Mouse (Mus musculus): ENCODE data around the gene Lrmp. TPM values are rescaled to one million over a fixed set of nuclear protein-coding genes. Genes with fewer than 3 reads are reported as not detected.

Gene Lrmp
- polyA plus RNA-seq, 1 experiment: 120 TPM

- TF ChIP-seq POLR2A (IDR thresholded peaks at IDR 0.05; ENCODE audit: low read depth, low read length) (no peak), CTCF (IDR thresholded peaks at IDR 0.05; ENCODE audit: extremely low read depth, insufficient read depth, insufficient read length, insufficient replicate concordance) (no peak)
- WGBS: 60% methylated on average over 3 of the region's 3 CpGs
Observed at GRCm38 (mm10) chr6:145135295-145135694, 19.8 kb downstream of the Lrmp start.

GRCm38 (mm10) chr6:145135804-145136203 lies 20.4 kb downstream of the Lrmp start:
- no peaks in the 10 kb centered on the region for H3K27me3 ChIP-seq (ENCODE audit: control insufficient read depth, insufficient read depth, low read length)
- TF ChIP-seq CTCF (IDR thresholded peaks at IDR 0.05; ENCODE audit: extremely low read depth, insufficient read depth, insufficient read length, insufficient replicate concordance) (no peak), POLR2A (IDR thresholded peaks at IDR 0.05; ENCODE audit: low read depth, low read length) (no peak)
- H3K4me3 ChIP-seq (ENCODE audit: extremely low read depth, insufficient read depth, insufficient read length): no peak overlapping the region
- no peak for DNase-seq (ENCODE audit: low read depth in 1 of 2, low spot score in 2 of 2)
- H3K36me3 ChIP-seq (ENCODE audit: control insufficient read depth, insufficient read depth, low read length): peaks cover 26% of the 10 kb centered on the region
- 84% methylated on average over 9 of the region's 9 CpGs for WGBS
- peaks cover 9% of the 10 kb centered on the region; the same call in 1 of the 2 replicates for H3K4me1 ChIP-seq (ENCODE audit: control insufficient read depth, insufficient read depth, insufficient read length)
- H3K27ac ChIP-seq (ENCODE audit: insufficient read depth, low read length): no peak overlapping the region

More at GRCm38 (mm10) chr6:145135295-145135694, 19.8 kb downstream of the Lrmp start:
- H3K27ac ChIP-seq (ENCODE audit: insufficient read depth, low read length): no peak overlapping the region
- H3K36me3 ChIP-seq (ENCODE audit: control insufficient read depth, insufficient read depth, low read length): peaks cover 24% of the 10 kb centered on the region
- no peaks in the 10 kb centered on the region for H3K27me3 ChIP-seq (ENCODE audit: control insufficient read depth, insufficient read depth, low read length)
- DNase-seq (ENCODE audit: low read depth in 1 of 2, low spot score in 2 of 2): no peak
- no peak overlapping the region for H3K4me3 ChIP-seq (ENCODE audit: extremely low read depth, insufficient read depth, insufficient read length)
- peaks cover 7% of the 10 kb centered on the region; the same call in 1 of the 2 replicates for H3K4me1 ChIP-seq (ENCODE audit: control insufficient read depth, insufficient read depth, insufficient read length)

DNA sequence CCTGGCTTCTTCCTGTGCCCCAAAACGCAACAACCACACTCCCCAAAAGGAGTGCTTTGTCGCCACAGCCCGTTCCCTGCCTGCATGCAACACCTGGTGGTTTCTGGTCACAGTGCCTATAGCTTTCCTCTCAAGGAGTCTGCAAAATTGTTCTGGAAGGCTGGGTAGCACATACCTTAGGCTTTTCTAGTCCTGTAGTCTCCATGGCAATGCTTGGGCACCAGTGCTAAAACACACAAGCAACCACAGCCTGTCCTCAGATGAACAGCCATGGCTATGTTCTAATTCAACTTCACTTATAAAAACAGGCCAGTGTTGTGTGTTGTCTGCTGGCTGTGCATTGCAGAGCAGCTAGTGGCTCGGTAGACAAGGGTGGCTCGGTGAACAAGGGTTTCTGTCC lies 21.4 kb downstream of the Lrmp start:
- Histone ChIP-seq H3K4me3 (ENCODE audit: extremely low read depth, insufficient read depth, insufficient read length) (no peak overlapping the region), H3K4me1 (ENCODE audit: control insufficient read depth, insufficient read depth, insufficient read length) (peaks cover 11% of the 10 kb centered on the region; the same call in 1 of the 2 replicates), H3K27me3 (ENCODE audit: control insufficient read depth, insufficient read depth, low read length) (no peaks in the 10 kb centered on the region), H3K36me3 (ENCODE audit: control insufficient read depth, insufficient read depth, low read length) (peaks cover 32% of the 10 kb centered on the region), H3K27ac (ENCODE audit: insufficient read depth, low read length) (no peak overlapping the region)
- DNase-seq (ENCODE audit: low read depth in 1 of 2, low spot score in 2 of 2): no peak
- 80% methylated on average over 5 of the region's 5 CpGs for WGBS
- TF ChIP-seq CTCF (IDR thresholded peaks at IDR 0.05; ENCODE audit: extremely low read depth, insufficient read depth, insufficient read length, insufficient replicate concordance) (no peak), POLR2A (IDR thresholded peaks at IDR 0.05; ENCODE audit: low read depth, low read length) (no peak)

DNA sequence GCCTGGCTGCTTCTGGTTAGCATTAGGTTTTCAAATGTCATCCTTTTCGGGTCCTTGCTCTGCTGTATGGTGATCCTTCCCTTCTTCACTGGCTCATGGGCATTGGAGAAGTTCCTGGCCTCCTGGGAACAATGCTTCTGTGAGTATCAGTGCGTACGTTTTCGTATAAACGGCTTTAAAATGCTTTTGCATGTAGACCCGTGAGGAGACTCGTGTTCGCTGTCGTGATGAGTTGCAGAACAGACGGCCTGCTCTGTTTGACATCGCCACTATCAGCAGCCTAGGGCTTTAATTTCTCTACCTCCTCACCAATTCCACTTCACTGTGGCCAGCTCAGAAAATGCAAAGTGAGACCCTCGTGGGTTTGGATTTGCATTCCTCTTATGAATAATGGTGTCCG lies 23.8 kb downstream of the Lrmp start:
- H3K36me3 ChIP-seq (ENCODE audit: control insufficient read depth, insufficient read depth, low read length): peaks cover 41% of the 10 kb centered on the region
- no peak for DNase-seq (ENCODE audit: low read depth in 1 of 2, low spot score in 2 of 2)
- H3K27ac ChIP-seq (ENCODE audit: insufficient read depth, low read length): no peak overlapping the region
- WGBS: 91% methylated on average over 13 of the region's 13 CpGs
- peaks cover 8% of the 10 kb centered on the region; the same call in 1 of the 2 replicates for H3K4me1 ChIP-seq (ENCODE audit: control insufficient read depth, insufficient read depth, insufficient read length)
- no peak overlapping the region for H3K4me3 ChIP-seq (ENCODE audit: extremely low read depth, insufficient read depth, insufficient read length)
- no peaks in the 10 kb centered on the region for H3K27me3 ChIP-seq (ENCODE audit: control insufficient read depth, insufficient read depth, low read length)
- TF ChIP-seq CTCF (IDR thresholded peaks at IDR 0.05; ENCODE audit: extremely low read depth, insufficient read depth, insufficient read length, insufficient replicate concordance): no peak
- no peak for TF ChIP-seq POLR2A (IDR thresholded peaks at IDR 0.05; ENCODE audit: low read depth, low read length)

DNA sequence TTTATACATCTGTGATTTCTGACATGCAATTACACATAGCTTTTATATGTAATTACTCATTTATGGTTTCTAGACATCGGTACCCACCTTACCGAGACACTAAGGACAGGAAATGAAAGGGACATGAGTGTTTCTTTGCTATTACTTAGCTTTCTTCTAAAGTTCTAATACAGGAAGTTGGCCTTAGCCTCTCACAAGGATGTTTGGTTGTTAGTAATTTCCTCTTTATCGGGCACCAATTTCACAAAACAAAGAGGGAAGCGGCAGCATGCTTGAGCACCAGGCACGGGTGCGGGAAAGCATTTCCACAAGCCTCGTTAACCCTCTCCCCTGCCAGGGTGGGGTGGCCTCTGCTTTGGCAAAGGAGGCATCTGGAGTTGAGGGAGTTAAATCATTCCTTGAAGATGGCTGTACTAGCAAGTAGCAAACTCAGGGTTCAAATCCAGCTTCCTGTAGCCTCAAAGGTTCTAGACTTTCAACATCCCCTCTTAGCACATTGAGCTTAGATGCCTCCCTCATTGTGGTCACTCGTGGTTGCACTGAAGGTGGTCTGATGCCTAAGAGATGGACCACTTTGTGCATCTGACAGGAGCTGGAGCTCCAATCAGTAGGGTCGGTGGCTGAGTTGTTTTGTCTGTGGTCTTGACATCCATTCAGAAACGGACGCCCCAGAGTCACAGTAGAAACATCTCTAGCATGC lies 24.5 kb downstream of the Lrmp start:
- Histone ChIP-seq H3K4me1 (ENCODE audit: control insufficient read depth, insufficient read depth, insufficient read length) (peaks cover 8% of the 10 kb centered on the region; the same call in 1 of the 2 replicates), H3K27ac (ENCODE audit: insufficient read depth, low read length) (peak overlapping the region; percentile 72), H3K4me3 (ENCODE audit: extremely low read depth, insufficient read depth, insufficient read length) (no peak overlapping the region), H3K27me3 (ENCODE audit: control insufficient read depth, insufficient read depth, low read length) (no peaks in the 10 kb centered on the region), H3K36me3 (ENCODE audit: control insufficient read depth, insufficient read depth, low read length) (peaks cover 40% of the 10 kb centered on the region)
- 37% methylated on average over 11 of the region's 11 CpGs for WGBS
- no peak for DNase-seq (ENCODE audit: low read depth in 1 of 2, low spot score in 2 of 2)
- TF ChIP-seq CTCF (IDR thresholded peaks at IDR 0.05; ENCODE audit: extremely low read depth, insufficient read depth, insufficient read length, insufficient replicate concordance) (no peak), POLR2A (IDR thresholded peaks at IDR 0.05; ENCODE audit: low read depth, low read length) (no peak)

GRCm38 (mm10) chr6:145140706-145141105 lies 25.3 kb downstream of the Lrmp start:
- Histone ChIP-seq H3K27me3 (ENCODE audit: control insufficient read depth, insufficient read depth, low read length) (no peaks in the 10 kb centered on the region), H3K4me1 (ENCODE audit: control insufficient read depth, insufficient read depth, insufficient read length) (peaks cover 8% of the 10 kb centered on the region; the same call in 1 of the 2 replicates), H3K36me3 (ENCODE audit: control insufficient read depth, insufficient read depth, low read length) (peaks cover 43% of the 10 kb centered on the region), H3K27ac (ENCODE audit: insufficient read depth, low read length) (no peak overlapping the region), H3K4me3 (ENCODE audit: extremely low read depth, insufficient read depth, insufficient read length) (no peak overlapping the region)
- no peak for DNase-seq (ENCODE audit: low read depth in 1 of 2, low spot score in 2 of 2)
- WGBS: 91% methylated on average over 11 of the region's 11 CpGs
- TF ChIP-seq CTCF (IDR thresholded peaks at IDR 0.05; ENCODE audit: extremely low read depth, insufficient read depth, insufficient read length, insufficient replicate concordance): no peak
- no peak for TF ChIP-seq POLR2A (IDR thresholded peaks at IDR 0.05; ENCODE audit: low read depth, low read length)

- Histone ChIP-seq H3K36me3 (ENCODE audit: control insufficient read depth, insufficient read depth, low read length) (peaks cover 43% of the 10 kb centered on the region), H3K4me1 (ENCODE audit: control insufficient read depth, insufficient read depth, insufficient read length) (peaks cover 8% of the 10 kb centered on the region; the same call in 1 of the 2 replicates), H3K27ac (ENCODE audit: insufficient read depth, low read length) (no peak overlapping the region), H3K4me3 (ENCODE audit: extremely low read depth, insufficient read depth, insufficient read length) (no peak overlapping the region), H3K27me3 (ENCODE audit: control insufficient read depth, insufficient read depth, low read length) (no peaks in the 10 kb centered on the region)
- WGBS: 84% methylated on average over 12 of the region's 12 CpGs
- no peak for DNase-seq (ENCODE audit: low read depth in 1 of 2, low spot score in 2 of 2)
- no peak for TF ChIP-seq POLR2A (IDR thresholded peaks at IDR 0.05; ENCODE audit: low read depth, low read length)
- TF ChIP-seq CTCF (IDR thresholded peaks at IDR 0.05; ENCODE audit: extremely low read depth, insufficient read depth, insufficient read length, insufficient replicate concordance): no peak
Observed at GRCm38 (mm10) chr6:145141827-145142226, 26.4 kb downstream of the Lrmp start.
